Mouse (Mus musculus) urinary bladder, postnatal 36 days (tissue): Measurements from ENCODE around the gene Scg5.

Experiments
- DNase-seq, 2 experiments: peaks; one replicate each; pipeline ENCODE4 v3.0.0; 2022; ENCODE audit warnings: low spot score in 2 of 2, mixed read lengths in 1 of 2

Scg5 gene

GRCm38 (mm10) chr2:113828943-113829882 lies at the start of gene Scg5:
TSS of gene Scg5 (minus strand) at chr2:113829121.
- peak in 1 of 2 experiments; percentile 21 for DNase-seq

- no peak for DNase-seq
Measured at GRCm38 (mm10) chr2:113870115-113870514, 41.2 kb upstream of the Scg5 start.

GRCm38 (mm10) chr2:113868404-113868803 lies 39.5 kb upstream of the Scg5 start:
- no peak for DNase-seq

GRCm38 (mm10) chr2:113866155-113866554 lies 37.2 kb upstream of the Scg5 start:
- DNase-seq = no peak

GRCm38 (mm10) chr2:113849141-113849540 lies 20.2 kb upstream of the Scg5 start:
- DNase-seq = peak in 1 of 2 experiments; percentile 8

GRCm38 (mm10) chr2:113848245-113849121 lies 19.6 kb upstream of the Scg5 start, which contains the start of gene Arhgap11a:
TSS of gene Arhgap11a (minus strand) at chr2:113848661.
- peak; percentile 88 to 89 for DNase-seq

GRCm38 (mm10) chr2:113847678-113848244 lies 18.8 kb upstream of the Scg5 start:
- peak in 1 of 2 experiments; percentile 8 for DNase-seq

GRCm38 (mm10) chr2:113845081-113845480 lies 16.2 kb upstream of the Scg5 start:
- DNase-seq = no peak

- no peak for DNase-seq
Measured at GRCm38 (mm10) chr2:113841656-113842437, 12.9 kb upstream of the Scg5 start.

- DNase-seq = no peak
Measured at GRCm38 (mm10) chr2:113839488-113839887, 10.6 kb upstream of the Scg5 start.

- DNase-seq = no peak
Measured at GRCm38 (mm10) chr2:113835219-113835618, 6.3 kb upstream of the Scg5 start.

GRCm38 (mm10) chr2:113828086-113828942 lies 607 bp downstream of the Scg5 start:
- DNase-seq = no peak

- no peak for DNase-seq
Measured at GRCm38 (mm10) chr2:113823909-113824308, 5.0 kb downstream of the Scg5 start.

- DNase-seq = no peak
Measured at GRCm38 (mm10) chr2:113822367-113822766, 6.6 kb downstream of the Scg5 start.

- DNase-seq = no peak
Measured at GRCm38 (mm10) chr2:113821176-113821734, 7.7 kb downstream of the Scg5 start.

GRCm38 (mm10) chr2:113820117-113820516 lies 8.8 kb downstream of the Scg5 start:
- no peak for DNase-seq

- DNase-seq = no peak
Measured at GRCm38 (mm10) chr2:113817681-113818606, 11.0 kb downstream of the Scg5 start.

- peak; percentile 53 to 64 for DNase-seq
Measured at GRCm38 (mm10) chr2:113807640-113808039, 21.3 kb downstream of the Scg5 start.
